Mouse (Mus musculus): ENCODE data around the gene Edc4.
"Not testable (repeated sequence)": the region's sequence is repeated elsewhere in the genome, so short reads cannot be mapped to it uniquely, and the experiment has no call there.

The Edc4 gene

GRCm38 (mm10) chr8:105880754-105881520, at the start of gene Edc4:
Edc4 (plus strand) TSS chr8:105880881.
- peak; percentile 92 for DNase-seq

GRCm38 (mm10) chr8:105833740-105834139, 46.9 kb upstream of the Edc4 start:
- not testable (repeated sequence) for DNase-seq

- peak; percentile 90 to 92 for DNase-seq
Measured at GRCm38 (mm10) chr8:105835318-105835717, 45.4 kb upstream of the Edc4 start.

- DNase-seq: peak; percentile 50 to 52
Measured at GRCm38 (mm10) chr8:105836991-105837390, 43.7 kb upstream of the Edc4 start.

- no peak for DNase-seq
Measured at GRCm38 (mm10) chr8:105839209-105839608, 41.5 kb upstream of the Edc4 start.

- DNase-seq: no peak
Measured at GRCm38 (mm10) chr8:105846678-105847077, 34.0 kb upstream of the Edc4 start.

- DNase-seq: no peak
Measured at GRCm38 (mm10) chr8:105850014-105850413, 30.7 kb upstream of the Edc4 start.

- DNase-seq: no peak
Measured at GRCm38 (mm10) chr8:105850611-105851010, 30.1 kb upstream of the Edc4 start.

GRCm38 (mm10) chr8:105851651-105852143, 29.0 kb upstream of the Edc4 start:
- peak; percentile 87 to 88 for DNase-seq

- no peak for DNase-seq
Measured at GRCm38 (mm10) chr8:105852146-105852729, 28.4 kb upstream of the Edc4 start.

- no peak for DNase-seq
Measured at GRCm38 (mm10) chr8:105853178-105853577, 27.5 kb upstream of the Edc4 start, which contains the start of gene Cenpt. Cenpt (minus strand) TSS chr8:105853278.

- DNase-seq: no peak
Measured at GRCm38 (mm10) chr8:105854303-105854702, 26.4 kb upstream of the Edc4 start.

- peak; percentile 94 for DNase-seq
Measured at GRCm38 (mm10) chr8:105854715-105855216, 25.9 kb upstream of the Edc4 start, which contains the start of gene Thap11. Thap11 (plus strand) TSS chr8:105855132.

GRCm38 (mm10) chr8:105855248-105856167, 25.2 kb upstream of the Edc4 start:
- DNase-seq: peak; percentile 27 to 35

- DNase-seq: no peak
Measured at GRCm38 (mm10) chr8:105856168-105856835, 24.4 kb upstream of the Edc4 start.

GRCm38 (mm10) chr8:105858495-105858894, 22.2 kb upstream of the Edc4 start:
- no peak for DNase-seq

- DNase-seq: no peak
Measured at GRCm38 (mm10) chr8:105859314-105859713, 21.4 kb upstream of the Edc4 start.

- peak; percentile 86 for DNase-seq
Measured at GRCm38 (mm10) chr8:105860143-105860981, 20.3 kb upstream of the Edc4 start, which contains the start of gene Nutf2. Nutf2 (plus strand) TSS chr8:105860580.

GRCm38 (mm10) chr8:105861951-105862350, 18.7 kb upstream of the Edc4 start:
- DNase-seq: no peak

GRCm38 (mm10) chr8:105866364-105867029, 14.2 kb upstream of the Edc4 start:
- DNase-seq: peak; percentile 27 to 30

All from B cell, adult 2 months (primary cell).